Mouse (Mus musculus) liver, postnatal 0 days (tissue): ENCODE measurements at regions not wholly inside any gene's neighbourhood (a gene's known extent, or its start where the extent isn't known, plus 50 kb on each side); places are given as distances from the start of the nearest gene placed in this dataset.

ENCODE experiments used
- ATAC-seq: fragments of 200-750 bp; cut with Nextera tagmentation; 2 replicates; pipeline ENCODE4 v1.8.0; 2017; ENCODE audit warnings: mild to moderate bottlenecking, moderate library complexity
- DNase-seq: peaks from one replicate; pipeline ENCODE4 v3.0.0-alpha.2; 2016
- H3K27ac ChIP-seq: fragments of 300-500 bp; sonication (generic); 2 replicates; pipeline ENCODE4 v1.5.1; 2014; ENCODE audit warnings: antibody characterized with exemption, moderate library complexity, mild to moderate bottlenecking, low read depth
- H3K27me3 ChIP-seq: fragments of 300-500 bp; sonication (generic); 2 replicates; pipeline ENCODE4 v1.6.1; 2014; ENCODE audit warnings: low read length, control low read depth, mixed read lengths; ENCODE audit not compliant: insufficient read depth
- H3K36me3 ChIP-seq: fragments of 300-500 bp; sonication (generic); replicated peaks from 2 replicates; pipeline ENCODE4 v1.6.1; 2014; ENCODE audit warnings: mild to moderate bottlenecking, control low read depth, low read length, moderate library complexity, mixed read lengths; ENCODE audit not compliant: insufficient read depth
- H3K4me1 ChIP-seq: fragments of 300-500 bp; sonication (generic); 2 replicates; pipeline ENCODE4 v1.6.1; 2014; ENCODE audit warnings: antibody characterized with exemption, mild to moderate bottlenecking, control low read depth; ENCODE audit not compliant: insufficient read depth
- H3K4me2 ChIP-seq: fragments of 300-500 bp; sonication (generic); 2 replicates; pipeline ENCODE4 v1.6.1; 2014; ENCODE audit warnings: low read depth, mild to moderate bottlenecking, low read length, moderate library complexity, mixed read lengths
- H3K4me3 ChIP-seq: fragments of 300-500 bp; sonication (generic); 2 replicates; pipeline ENCODE4 v1.5.1; 2014; ENCODE audit warnings: low read depth, low read length
- H3K9ac ChIP-seq: fragments of 300-500 bp; sonication (generic); replicated peaks from 2 replicates; pipeline ENCODE4 v1.6.1; 2014; ENCODE audit warnings: mild to moderate bottlenecking, moderate library complexity
- H3K9me3 ChIP-seq: fragments of 300-500 bp; sonication (generic); 2 replicates; pipeline ENCODE4 v1.6.1; 2016; ENCODE audit warnings: mild to moderate bottlenecking, control low read depth, low read length, mixed read lengths
- CTCF ChIP-seq: sonication (generic); IDR thresholded peaks from 2 replicates; pipeline ENCODE4 v1.5.1; 2016; ENCODE audit warnings: antibody characterized with exemption, low read depth
- EP300 ChIP-seq: IDR thresholded peaks from 2 replicates; pipeline ENCODE4 v1.6.1; 2016; ENCODE audit warnings: antibody characterized with exemption, low read depth, mild to moderate bottlenecking
- WGBS: fragments of 180-500 bp; shearing (Covaris S2); extraction: QIAGEN DNeasy Blood & Tissue Kit; methylation state at CpG from one replicate; pipeline ENCODE4 v1.1.7; 2014; ENCODE audit not compliant: insufficient replicate concordance; 5-methylcytosine and 5-hydroxymethylcytosine counted together

GRCm38 (mm10) chr6:101949681-101950080 lies 572.0 kb upstream of the Pdzrn3 start:
- H3K4me1 ChIP-seq: no peaks in the 10 kb centered on the region
- no peaks in the 10 kb centered on the region for H3K36me3 ChIP-seq
- 84% methylated on average over 3 of the region's 3 CpGs for WGBS
- no peaks in the 10 kb centered on the region for H3K27me3 ChIP-seq
- DNase-seq (no peak), ATAC-seq (no peak)
- H3K9me3 ChIP-seq: no peaks in the 10 kb centered on the region
- H3K4me3 ChIP-seq: no peak overlapping the region
- TF ChIP-seq EP300 (no peak), CTCF (no peak)
- no peak overlapping the region for H3K27ac ChIP-seq
- no peak overlapping the region for H3K4me2 ChIP-seq
- H3K9ac ChIP-seq: no peak overlapping the region

- WGBS: 79% methylated on average over 2 of the region's 2 CpGs
- Histone ChIP-seq H3K9ac (no peak overlapping the region), H3K4me3 (no peak overlapping the region), H3K27ac (no peak overlapping the region), H3K4me2 (no peak overlapping the region), H3K27me3 (no peaks in the 10 kb centered on the region), H3K9me3 (no peaks in the 10 kb centered on the region), H3K36me3 (no peaks in the 10 kb centered on the region), H3K4me1 (no peaks in the 10 kb centered on the region)
- TF ChIP-seq CTCF: no peak
- no peak for TF ChIP-seq EP300
- no peak for DNase-seq
- no peak for ATAC-seq
Observed at GRCm38 (mm10) chr6:101948950-101949349, 571.3 kb upstream of the Pdzrn3 start.

DNA sequence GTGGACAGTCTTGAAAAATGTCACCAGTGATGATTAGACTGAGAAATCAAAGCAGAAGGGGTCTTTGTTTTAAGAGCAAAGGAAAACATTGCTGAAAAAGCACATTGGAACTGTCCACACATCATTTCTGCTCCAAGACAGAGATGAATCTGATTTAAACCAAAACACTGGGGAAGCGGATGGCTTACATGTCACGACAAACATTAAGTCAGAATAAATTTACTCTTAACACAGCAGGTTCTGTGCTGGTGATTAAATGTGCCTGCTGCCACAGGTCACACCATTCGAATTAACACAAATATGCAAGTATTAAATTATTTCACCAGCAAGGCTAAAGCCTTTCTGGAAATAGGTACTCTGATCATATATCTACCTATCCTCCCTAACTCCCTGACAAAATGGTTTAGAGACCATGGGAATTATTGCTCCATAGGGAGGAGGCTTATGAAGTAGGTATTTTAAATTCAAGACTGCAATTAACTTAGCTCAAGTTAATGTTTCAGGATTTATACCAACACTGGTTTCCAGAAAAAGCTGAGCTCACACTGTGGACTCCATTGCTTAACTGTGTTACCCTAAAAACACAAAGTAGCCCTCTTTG lies 562.7 kb upstream of the Pdzrn3 start:
- DNase-seq (no peak), ATAC-seq (no peak)
- 73% methylated on average over 3 of the region's 3 CpGs for WGBS

DNA sequence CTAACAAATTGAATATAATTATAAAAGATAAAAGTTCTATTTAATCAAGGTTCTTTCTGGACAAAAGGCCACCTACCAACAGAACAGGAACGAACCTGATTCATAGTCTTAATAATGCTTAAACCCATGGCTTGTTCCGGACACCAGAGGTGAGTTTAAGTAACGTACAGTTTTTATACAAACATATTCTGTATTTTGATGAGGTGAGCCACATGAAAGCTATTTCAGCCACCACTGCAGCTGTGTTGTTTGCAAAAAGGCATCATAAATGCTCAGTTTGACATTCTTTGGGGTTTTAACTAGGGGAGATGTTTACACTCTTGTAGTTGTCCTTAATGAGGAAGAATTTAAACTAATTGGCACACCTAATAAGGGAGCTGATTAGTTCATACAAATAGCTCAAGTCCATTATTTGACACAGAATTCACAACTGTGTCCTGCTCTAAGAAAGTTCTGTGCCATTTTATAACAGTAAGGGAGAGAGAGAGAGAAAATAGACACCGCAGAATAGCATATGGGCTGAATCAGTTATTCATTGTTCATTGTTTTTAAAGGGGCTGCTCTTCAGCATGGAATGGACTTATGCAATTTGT lies 560.8 kb upstream of the Pdzrn3 start:
- no peaks in the 10 kb centered on the region for H3K27me3 ChIP-seq
- 74% methylated on average over 4 of the region's 4 CpGs for WGBS
- no peak for ATAC-seq
- no peak overlapping the region for H3K9ac ChIP-seq
- H3K36me3 ChIP-seq: no peaks in the 10 kb centered on the region
- no peaks in the 10 kb centered on the region for H3K9me3 ChIP-seq
- H3K27ac ChIP-seq: no peak overlapping the region
- TF ChIP-seq EP300 (no peak), CTCF (no peak)
- H3K4me3 ChIP-seq: no peak overlapping the region
- DNase-seq: no peak
- H3K4me1 ChIP-seq: no peaks in the 10 kb centered on the region
- no peak overlapping the region for H3K4me2 ChIP-seq

More for the DNA sequence above, 562.7 kb upstream of the Pdzrn3 start:
- Histone ChIP-seq H3K4me1 (no peaks in the 10 kb centered on the region), H3K27me3 (no peaks in the 10 kb centered on the region), H3K27ac (no peak overlapping the region), H3K9ac (no peak overlapping the region), H3K4me2 (no peak overlapping the region), H3K9me3 (no peaks in the 10 kb centered on the region), H3K4me3 (no peak overlapping the region), H3K36me3 (no peaks in the 10 kb centered on the region)
- no peak for TF ChIP-seq EP300
- TF ChIP-seq CTCF: no peak

- DNase-seq: no peak
- WGBS: 72% methylated on average over 12 of the region's 12 CpGs
- Histone ChIP-seq H3K27me3 (no peaks in the 10 kb centered on the region), H3K4me2 (no peak overlapping the region), H3K4me3 (no peak overlapping the region), H3K4me1 (no peaks in the 10 kb centered on the region), H3K36me3 (no peaks in the 10 kb centered on the region), H3K9me3 (no peaks in the 10 kb centered on the region), H3K27ac (no peak overlapping the region), H3K9ac (no peak overlapping the region)
- ATAC-seq: no peak
- TF ChIP-seq CTCF: no peak
- TF ChIP-seq EP300: no peak
Observed at GRCm38 (mm10) chr6:101937467-101938392, 560.0 kb upstream of the Pdzrn3 start.

DNA sequence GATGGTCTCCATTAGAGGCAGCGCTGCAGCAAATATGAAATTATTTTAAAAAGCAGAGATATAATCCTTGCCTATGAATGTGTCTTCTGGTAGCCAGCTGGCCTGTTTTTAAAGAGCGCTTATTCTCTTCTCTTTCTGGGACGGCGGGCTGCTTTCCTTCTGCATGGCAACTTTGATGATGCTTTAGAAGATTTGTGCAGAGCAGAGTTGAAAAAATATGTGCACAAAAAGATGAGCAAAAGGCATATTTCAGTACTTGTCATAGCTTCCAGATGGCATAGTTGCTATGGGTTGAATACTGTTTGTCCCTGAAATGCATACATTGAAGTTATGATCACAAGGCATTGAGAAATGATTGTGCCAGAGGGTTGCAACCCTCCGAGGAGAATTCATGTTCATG lies 554.1 kb upstream of the Pdzrn3 start:
- TF ChIP-seq CTCF (no peak), EP300 (no peak)
- 86% methylated on average over 5 of the region's 5 CpGs for WGBS
- Histone ChIP-seq H3K4me2 (no peak overlapping the region), H3K27ac (no peak overlapping the region), H3K36me3 (no peaks in the 10 kb centered on the region), H3K4me3 (no peak overlapping the region), H3K27me3 (no peaks in the 10 kb centered on the region), H3K4me1 (no peaks in the 10 kb centered on the region), H3K9ac (no peak overlapping the region), H3K9me3 (no peaks in the 10 kb centered on the region)
- ATAC-seq (no peak), DNase-seq (no peak)
